Mouse (Mus musculus) intestine, embryonic 16.5 days (tissue): ENCODE data around the gene Cradd. TPM values are rescaled to one million over a fixed set of nuclear protein-coding genes. Genes with fewer than 3 reads are reported as not detected.

Source experiments
- ATAC-seq: fragments of 200-750 bp; cut with Nextera tagmentation; 2 replicates; pipeline ENCODE4 v1.8.0; 2017; ENCODE audit warnings: moderate TSS enrichment, moderate library complexity
- H3K27ac ChIP-seq: fragments of 300-500 bp; sonication (generic); 2 replicates; pipeline ENCODE4 v1.5.1; 2014; ENCODE audit warnings: mild to moderate bottlenecking, low read length
- H3K27me3 ChIP-seq: fragments of 300-500 bp; sonication (generic); replicated peaks from 2 replicates; pipeline ENCODE4 v1.6.1; 2014; ENCODE audit warnings: low read length, control low read depth, mixed read lengths; ENCODE audit not compliant: control insufficient read depth, insufficient read depth
- H3K36me3 ChIP-seq: fragments of 300-500 bp; sonication (generic); 2 replicates; pipeline ENCODE4 v1.6.1; 2014; ENCODE audit warnings: low read length, control low read depth; ENCODE audit not compliant: control insufficient read depth, insufficient read depth
- H3K4me1 ChIP-seq: fragments of 300-500 bp; sonication (generic); 2 replicates; pipeline ENCODE4 v1.6.1; 2014; ENCODE audit warnings: low read length, control low read depth, mixed read lengths; ENCODE audit not compliant: control insufficient read depth, insufficient read depth
- H3K4me2 ChIP-seq: fragments of 300-500 bp; sonication (generic); 2 replicates; pipeline ENCODE4 v1.6.1; 2014; ENCODE audit warnings: low read depth, low read length, control low read depth
- H3K4me3 ChIP-seq: fragments of 300-500 bp; sonication (generic); 2 replicates; pipeline ENCODE4 v1.5.1; 2014; ENCODE audit warnings: mild to moderate bottlenecking, low read length
- H3K9ac ChIP-seq: fragments of 300-500 bp; sonication (generic); 2 replicates; pipeline ENCODE4 v1.6.1; 2014; ENCODE audit warnings: low read depth, low read length
- H3K9me3 ChIP-seq: fragments of 300-500 bp; sonication (generic); 2 replicates; pipeline ENCODE4 v1.6.1; 2016; ENCODE audit warnings: low read length, control low read depth; ENCODE audit not compliant: control insufficient read depth
- WGBS: fragments of 180-500 bp; shearing (Covaris S2); extraction: QIAGEN DNeasy Blood & Tissue Kit; methylation state at CpG from one replicate; pipeline ENCODE4 v1.1.7; 2014; 5-methylcytosine and 5-hydroxymethylcytosine counted together
- polyA plus RNA-seq: library from polyadenylated mRNA; unstranded; fragments of >200 nt; fragmentation: Nextera tagmentation; extraction: Ambion mirVana; gene quantifications from 2 replicates; pipeline ENCODE4 v1.2.1, GENCODE M21; 2015

Cradd gene
- polyA plus RNA-seq, 1 experiment from 2014 or later, result 11.8 TPM

GRCm38 (mm10) chr10:95164949-95165348 is 159.0 kb downstream of the Cradd start:
- Histone ChIP-seq H3K9me3 (no peaks in the 10 kb centered on the region), H3K4me1 (peaks cover 13% of the 10 kb centered on the region; the same call in 1 of the 2 replicates), H3K27me3 (no peaks in the 10 kb centered on the region), H3K4me3 (no peak overlapping the region), H3K36me3 (no peaks in the 10 kb centered on the region), H3K9ac (no peak overlapping the region), H3K4me2 (no peak overlapping the region), H3K27ac (no peak overlapping the region)
- 87% methylated on average over 2 of the region's 2 CpGs for WGBS
- no peak for ATAC-seq

- no peaks in the 10 kb centered on the region for H3K36me3 ChIP-seq
- 0 out of 2 replicates have a peak overlapping the region, but pooled peaks have one; percentile 1 for H3K4me2 ChIP-seq
- peak overlapping the region; percentile 65 for H3K27ac ChIP-seq
- no peak overlapping the region for H3K9ac ChIP-seq
- no peaks in the 10 kb centered on the region for H3K9me3 ChIP-seq
- no peaks in the 10 kb centered on the region for H3K27me3 ChIP-seq
- peaks cover 13% of the 10 kb centered on the region; the same call in 1 of the 2 replicates for H3K4me1 ChIP-seq
- H3K4me3 ChIP-seq, result no peak overlapping the region
- 33% methylated on average over 8 of the region's 8 CpGs for WGBS
- 0 out of 2 replicates have a peak, but pooled peaks have one; percentile 42 for ATAC-seq
Measured at GRCm38 (mm10) chr10:95162691-95163374, 161.1 kb downstream of the Cradd start.

GRCm38 (mm10) chr10:95159675-95160256 is 164.2 kb downstream of the Cradd start:
- no peak for ATAC-seq
- 57% methylated on average over 9 of the region's 9 CpGs for WGBS
- no peak overlapping the region for H3K4me2 ChIP-seq
- H3K4me3 ChIP-seq, result no peak overlapping the region
- no peaks in the 10 kb centered on the region for H3K36me3 ChIP-seq
- no peaks in the 10 kb centered on the region for H3K27me3 ChIP-seq
- H3K9me3 ChIP-seq, result no peaks in the 10 kb centered on the region
- H3K27ac ChIP-seq, result no peak overlapping the region
- peaks cover 13% of the 10 kb centered on the region; the same call in 1 of the 2 replicates for H3K4me1 ChIP-seq
- H3K9ac ChIP-seq, result no peak overlapping the region

- H3K4me1 ChIP-seq, result no peaks in the 10 kb centered on the region
- ATAC-seq, result no peak
- no peak overlapping the region for H3K27ac ChIP-seq
- H3K4me3 ChIP-seq, result no peak overlapping the region
- H3K4me2 ChIP-seq, result no peak overlapping the region
- H3K9me3 ChIP-seq, result no peaks in the 10 kb centered on the region
- no peaks in the 10 kb centered on the region for H3K36me3 ChIP-seq
- H3K9ac ChIP-seq, result no peak overlapping the region
- no peaks in the 10 kb centered on the region for H3K27me3 ChIP-seq
- 88% methylated on average over 6 of the region's 7 CpGs for WGBS
Measured at GRCm38 (mm10) chr10:95156410-95156809, 167.5 kb downstream of the Cradd start.

GRCm38 (mm10) chr10:95154675-95155074 is 169.3 kb downstream of the Cradd start:
- Histone ChIP-seq H3K27ac (no peak overlapping the region), H3K4me1 (no peaks in the 10 kb centered on the region), H3K27me3 (no peaks in the 10 kb centered on the region), H3K9me3 (no peaks in the 10 kb centered on the region), H3K36me3 (no peaks in the 10 kb centered on the region), H3K4me2 (no peak overlapping the region), H3K9ac (no peak overlapping the region), H3K4me3 (no peak overlapping the region)
- 90% methylated on average over 1 of the region's 1 CpGs for WGBS
- ATAC-seq, result no peak

GRCm38 (mm10) chr10:95153224-95153623 is 170.7 kb downstream of the Cradd start:
- H3K36me3 ChIP-seq, result no peaks in the 10 kb centered on the region
- H3K9ac ChIP-seq, result no peak overlapping the region
- H3K9me3 ChIP-seq, result no peaks in the 10 kb centered on the region
- ATAC-seq, result no peak
- H3K4me2 ChIP-seq, result no peak overlapping the region
- 70% methylated on average over 7 of the region's 7 CpGs for WGBS
- no peak overlapping the region for H3K4me3 ChIP-seq
- H3K27me3 ChIP-seq, result no peaks in the 10 kb centered on the region
- no peaks in the 10 kb centered on the region for H3K4me1 ChIP-seq
- no peak overlapping the region; the same call in 1 of the 2 replicates for H3K27ac ChIP-seq

GRCm38 (mm10) chr10:95152503-95152989 is 171.4 kb downstream of the Cradd start:
- H3K27ac ChIP-seq, result peak overlapping the region; percentile 51
- no peak overlapping the region for H3K4me2 ChIP-seq
- H3K9ac ChIP-seq, result no peak overlapping the region
- no peaks in the 10 kb centered on the region for H3K9me3 ChIP-seq
- 54% methylated on average over 9 of the region's 9 CpGs for WGBS
- ATAC-seq, result peak; percentile 74
- peaks cover 3% of the 10 kb centered on the region for H3K4me1 ChIP-seq
- no peaks in the 10 kb centered on the region for H3K36me3 ChIP-seq
- no peak overlapping the region for H3K4me3 ChIP-seq
- no peaks in the 10 kb centered on the region for H3K27me3 ChIP-seq

GRCm38 (mm10) chr10:95151012-95151768 is 172.7 kb downstream of the Cradd start:
- Histone ChIP-seq H3K4me1 (peaks cover 14% of the 10 kb centered on the region), H3K36me3 (no peaks in the 10 kb centered on the region), H3K27me3 (no peaks in the 10 kb centered on the region), H3K4me2 (no peak overlapping the region), H3K4me3 (no peak overlapping the region), H3K9me3 (no peaks in the 10 kb centered on the region), H3K9ac (no peak overlapping the region), H3K27ac (no peak overlapping the region)
- 87% methylated on average over 6 of the region's 6 CpGs for WGBS
- ATAC-seq, result no peak

- H3K27ac ChIP-seq, result no peak overlapping the region
- H3K9ac ChIP-seq, result no peak overlapping the region
- H3K9me3 ChIP-seq, result no peaks in the 10 kb centered on the region
- 33% methylated on average over 1 of the region's 1 CpGs for WGBS
- no peaks in the 10 kb centered on the region for H3K27me3 ChIP-seq
- no peak overlapping the region for H3K4me2 ChIP-seq
- ATAC-seq, result no peak
- no peaks in the 10 kb centered on the region for H3K36me3 ChIP-seq
- peaks cover 26% of the 10 kb centered on the region for H3K4me1 ChIP-seq
- no peak overlapping the region for H3K4me3 ChIP-seq
Measured at GRCm38 (mm10) chr10:95149666-95150065, 174.3 kb downstream of the Cradd start.
